Mouse (Mus musculus) heart, embryonic 15.5 days (tissue): ENCODE measurements at regions not wholly inside any gene's neighbourhood (a gene's known extent, or its start where the extent isn't known, plus 50 kb on each side); places are given as distances from the start of the nearest gene placed in this dataset.

ENCODE experiments used
- ATAC-seq: fragments of 200-750 bp; cut with Nextera tagmentation; replicated peaks from 2 replicates; pipeline ENCODE4 v1.8.0; 2017; ENCODE audit warnings: low read depth, moderate TSS enrichment; ENCODE audit not compliant: insufficient number of reproducible peaks, insufficient read depth, low FRiP score
- H3K27ac ChIP-seq: fragments of 300-500 bp; sonication (generic); 2 replicates; pipeline ENCODE4 v1.5.1; 2015; ENCODE audit warnings: mild to moderate bottlenecking, inconsistent platforms
- H3K27me3 ChIP-seq: fragments of 300-500 bp; sonication (generic); 2 replicates; pipeline ENCODE4 v1.6.1; 2015; ENCODE audit warnings: inconsistent platforms
- H3K36me3 ChIP-seq: fragments of 300-500 bp; sonication (generic); 2 replicates; pipeline ENCODE4 v1.6.1; 2015; ENCODE audit warnings: mild to moderate bottlenecking, inconsistent platforms
- H3K4me1 ChIP-seq: fragments of 300-500 bp; sonication (generic); replicated peaks from 2 replicates; pipeline ENCODE4 v1.6.1; 2015; ENCODE audit warnings: inconsistent platforms
- H3K4me2 ChIP-seq: fragments of 300-500 bp; sonication (generic); 2 replicates; pipeline ENCODE4 v1.6.1; 2015; ENCODE audit warnings: inconsistent platforms, mild to moderate bottlenecking, moderate library complexity
- H3K4me3 ChIP-seq: fragments of 300-500 bp; sonication (generic); 2 replicates; pipeline ENCODE4 v1.5.1; 2015; ENCODE audit warnings: mild to moderate bottlenecking, inconsistent platforms
- H3K9ac ChIP-seq: fragments of 300-500 bp; sonication (generic); 2 replicates; pipeline ENCODE4 v1.6.1; 2015; ENCODE audit warnings: mild to moderate bottlenecking, inconsistent platforms
- H3K9me3 ChIP-seq: fragments of 300-500 bp; sonication (generic); replicated peaks from 2 replicates; pipeline ENCODE4 v1.6.1; 2016; ENCODE audit warnings: inconsistent platforms
- whole genome bisulfite sequencing: fragments of 180-500 bp; shearing (Covaris S2); methylation state at CpG from one replicate; pipeline ENCODE4 v1.1.7; 2015; ENCODE audit warnings: mixed read lengths; 5-methylcytosine and 5-hydroxymethylcytosine counted together

DNA sequence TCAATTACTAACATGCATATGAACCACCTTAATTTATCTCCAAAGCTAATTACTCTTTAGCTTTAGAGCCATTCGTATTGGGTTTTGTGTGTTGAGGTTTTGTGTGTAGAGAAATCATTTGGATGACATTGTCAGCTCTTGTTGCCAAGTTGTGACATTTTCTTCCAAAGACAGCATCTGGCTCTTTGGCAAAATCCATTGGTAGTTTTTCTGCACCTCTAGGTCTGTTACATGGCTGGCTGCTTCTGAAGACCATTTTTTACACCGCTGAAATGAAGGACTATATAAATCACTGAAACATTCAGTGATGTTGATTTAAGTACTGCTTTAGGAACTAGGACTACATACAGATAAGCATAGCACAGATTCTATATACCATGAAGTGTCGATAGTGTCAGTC is 2426.6 kb downstream of the Pcdh9 start:
- H3K4me3 ChIP-seq: no peak overlapping the region
- H3K4me2 ChIP-seq: no peak overlapping the region
- H3K9ac ChIP-seq: no peak overlapping the region
- H3K27me3 ChIP-seq: no peaks in the 10 kb centered on the region
- no peaks in the 10 kb centered on the region for H3K36me3 ChIP-seq
- no peak for ATAC-seq
- H3K4me1 ChIP-seq: no peaks in the 10 kb centered on the region
- H3K27ac ChIP-seq: no peak overlapping the region
- WGBS: 77% methylated on average over 3 of the region's 3 CpGs
- H3K9me3 ChIP-seq: no peaks in the 10 kb centered on the region

DNA sequence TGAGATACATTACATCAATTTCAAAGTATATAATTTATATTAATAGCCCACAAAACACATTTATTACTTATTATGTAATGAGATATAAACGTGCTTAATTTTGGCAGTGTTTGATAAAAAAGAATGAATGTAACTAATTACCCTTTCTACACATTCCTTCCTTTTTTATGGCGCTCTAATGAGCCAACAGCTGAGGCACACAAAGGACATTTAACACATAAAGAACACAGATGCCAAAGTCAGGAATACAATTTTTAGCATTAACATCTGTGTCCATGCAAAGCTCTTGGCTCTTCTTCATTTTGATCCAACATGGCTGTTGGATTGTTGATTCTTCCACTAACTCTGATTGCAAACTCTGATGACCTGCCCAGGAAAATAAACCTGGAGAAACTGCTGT is 2427.8 kb downstream of the Pcdh9 start:
- Histone ChIP-seq H3K4me1 (no peaks in the 10 kb centered on the region), H3K27me3 (no peaks in the 10 kb centered on the region), H3K9ac (no peak overlapping the region), H3K4me2 (no peak overlapping the region), H3K36me3 (no peaks in the 10 kb centered on the region), H3K4me3 (no peak overlapping the region), H3K9me3 (no peaks in the 10 kb centered on the region), H3K27ac (no peak overlapping the region)
- 84% methylated on average over 2 of the region's 2 CpGs for WGBS
- ATAC-seq: no peak

DNA sequence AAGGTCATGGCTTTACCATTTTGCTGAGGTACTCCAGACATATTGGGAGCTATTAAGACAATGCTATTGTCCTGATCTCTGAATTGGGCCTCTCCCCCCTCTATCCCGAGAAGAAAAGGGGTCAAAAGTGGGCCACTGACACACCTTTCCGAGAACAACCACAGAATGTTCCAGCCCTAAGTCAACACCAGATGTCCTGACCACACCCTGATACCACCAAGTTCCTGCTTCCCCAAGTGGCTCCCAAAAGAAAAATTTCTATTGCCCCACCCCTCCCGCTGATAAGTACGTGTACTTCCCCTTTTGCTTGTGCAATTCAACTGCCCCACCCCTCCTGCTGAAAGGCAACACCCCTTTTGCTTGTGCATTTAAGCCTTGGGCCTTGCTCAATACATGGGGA is 2431.7 kb downstream of the Pcdh9 start:
- Histone ChIP-seq H3K4me1 (no peaks in the 10 kb centered on the region), H3K27me3 (no peaks in the 10 kb centered on the region), H3K4me2 (no peak overlapping the region), H3K27ac (no peak overlapping the region), H3K9ac (no peak overlapping the region), H3K9me3 (no peaks in the 10 kb centered on the region), H3K36me3 (no peaks in the 10 kb centered on the region), H3K4me3 (no peak overlapping the region)
- no peak for ATAC-seq
- 58% methylated on average over 4 of the region's 4 CpGs for WGBS
